Mouse (Mus musculus) cerebellum, adult 2 months (tissue): ENCODE measurements at regions not wholly inside any gene's neighbourhood (a gene's known extent, or its start where the extent isn't known, plus 50 kb on each side); places are given as distances from the start of the nearest gene placed in this dataset.

Experiments
- DNase-seq, 2 experiments: peaks; one replicate each; pipeline ENCODE4 v3.0.0; 2021
- H3K27ac ChIP-seq: fragments of 200-500 bp; 2 replicates; pipeline ENCODE4 v1.5.1; 2012; ENCODE audit warnings: low read length, control low read depth, inconsistent platforms; ENCODE audit not compliant: insufficient read depth
- H3K27me3 ChIP-seq: fragments of 200-500 bp; 2 replicates; pipeline ENCODE4 v1.6.1; 2012; ENCODE audit warnings: inconsistent platforms, mild to moderate bottlenecking, low read length, moderate library complexity; ENCODE audit not compliant: control insufficient read depth, insufficient read depth
- H3K4me1 ChIP-seq: fragments of 200-500 bp; 2 replicates; pipeline ENCODE4 v1.6.1; 2011; ENCODE audit warnings: low read length; ENCODE audit not compliant: control insufficient read depth, insufficient read depth
- H3K4me3 ChIP-seq: fragments of 200-500 bp; replicated peaks from 2 replicates; pipeline ENCODE3; 2011; ENCODE audit warnings: mild to moderate bottlenecking, low read depth, low read length, control low read depth; ENCODE audit not compliant: insufficient read depth
- CTCF ChIP-seq: fragments of 200-500 bp; IDR thresholded peaks from 2 replicates; pipeline ENCODE4 v1.5.1; 2011; ENCODE audit warnings: low read depth, mild to moderate bottlenecking, control low read depth, low read length, moderate library complexity, borderline replicate concordance; ENCODE audit not compliant: insufficient read depth
- POLR2A ChIP-seq: fragments of 200-500 bp; IDR thresholded peaks from 2 replicates; pipeline ENCODE4 v1.6.1; 2011; ENCODE audit warnings: low read length, control low read depth, borderline replicate concordance; ENCODE audit not compliant: insufficient read depth
- WGBS: fragments of 180-500 bp; shearing (Covaris S2); methylation state at CpG from one replicate; pipeline ENCODE4 v1.1.7; 2018; 5-methylcytosine and 5-hydroxymethylcytosine counted together

DNA sequence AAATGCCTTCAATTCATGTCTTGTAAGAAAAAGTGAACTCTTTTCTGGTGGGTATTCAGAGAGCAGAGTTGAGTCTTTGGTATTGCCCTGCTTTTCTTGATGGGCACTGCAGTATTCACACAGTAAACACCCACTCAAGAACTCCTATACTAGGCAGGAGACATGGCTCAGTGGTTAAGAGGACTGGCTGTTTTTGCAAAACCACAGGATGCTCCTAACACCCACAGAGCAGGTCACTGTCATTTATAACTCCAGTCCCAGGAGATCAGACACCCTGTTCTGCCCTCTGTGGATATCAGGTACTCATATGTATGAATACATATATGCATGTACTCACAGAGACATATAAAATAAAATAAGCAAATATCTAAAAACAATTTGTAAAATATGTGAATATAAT is 238.5 kb downstream of the Mex3b start:
- TF ChIP-seq CTCF (no peak), POLR2A (no peak)
- DNase-seq, result no peak
- Histone ChIP-seq H3K27ac (no peak overlapping the region), H3K4me3 (no peak overlapping the region), H3K4me1 (no peaks in the 10 kb centered on the region), H3K27me3 (no peaks in the 10 kb centered on the region)

DNA sequence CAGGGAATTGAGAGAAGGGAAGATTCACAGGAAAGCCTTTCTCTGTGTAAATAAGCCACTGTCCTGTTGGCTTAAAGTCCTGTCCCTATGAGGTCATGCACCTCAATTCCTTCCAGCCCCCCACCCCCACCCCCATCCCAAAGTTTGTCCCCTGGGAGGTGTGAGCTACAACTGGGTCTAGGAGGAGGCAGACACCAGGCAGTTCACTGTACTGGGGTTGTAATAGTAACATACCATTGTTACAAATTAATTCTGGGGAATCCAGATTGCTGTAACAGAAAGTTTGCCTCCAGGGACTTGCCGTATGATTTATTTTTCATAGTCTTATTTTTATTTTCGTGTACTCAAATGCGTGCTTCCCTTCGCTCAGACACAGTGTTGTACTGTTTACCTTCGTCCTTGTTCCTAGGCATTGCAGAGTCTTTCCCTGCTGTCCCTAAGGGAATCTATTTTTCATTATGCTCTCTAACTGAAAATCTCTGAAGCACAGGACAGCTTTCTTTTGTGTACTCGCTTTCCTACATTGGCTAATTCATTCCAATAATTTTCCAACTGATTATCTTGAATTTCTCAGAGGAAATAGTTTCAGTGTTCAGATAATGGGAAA is 244.2 kb downstream of the Mex3b start:
- DNase-seq, result no peak
- Histone ChIP-seq H3K4me1 (no peaks in the 10 kb centered on the region), H3K27me3 (no peaks in the 10 kb centered on the region), H3K27ac (no peak overlapping the region), H3K4me3 (no peak overlapping the region)
- WGBS, result 86% methylated on average over 6 of the region's 6 CpGs
- TF ChIP-seq CTCF (no peak), POLR2A (no peak)

DNA sequence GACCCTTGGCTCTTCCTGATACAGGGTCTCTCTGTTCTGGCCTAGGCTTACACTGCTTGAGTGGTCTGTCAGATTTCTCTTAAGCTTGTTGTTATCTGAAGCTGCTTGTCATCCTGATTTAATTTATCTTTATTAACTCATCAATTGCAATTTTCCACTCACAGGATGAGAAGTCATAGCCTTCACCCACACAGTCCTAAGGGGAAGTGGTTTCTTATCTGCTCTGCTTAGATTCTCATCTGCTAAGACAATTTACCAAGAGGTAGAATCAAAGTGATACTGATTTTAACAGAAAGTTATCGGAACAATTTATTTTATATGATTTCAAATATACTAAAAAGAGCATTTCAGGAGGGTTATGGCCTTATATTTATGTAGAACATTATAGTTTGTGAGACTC is 249.4 kb downstream of the Mex3b start:
- Histone ChIP-seq H3K4me3 (no peak overlapping the region), H3K4me1 (no peaks in the 10 kb centered on the region), H3K27ac (no peak overlapping the region), H3K27me3 (no peaks in the 10 kb centered on the region)
- DNase-seq, result no peak
- TF ChIP-seq CTCF (no peak), POLR2A (no peak)
- WGBS, result 100% methylated on average over 1 of the region's 1 CpGs

- 90% methylated on average over 3 of the region's 3 CpGs for WGBS
- no peaks in the 10 kb centered on the region for H3K4me1 ChIP-seq
- H3K27ac ChIP-seq, result no peak overlapping the region
- DNase-seq, result no peak
- H3K4me3 ChIP-seq, result no peak overlapping the region
- no peak for TF ChIP-seq CTCF
- no peak for TF ChIP-seq POLR2A
- no peaks in the 10 kb centered on the region for H3K27me3 ChIP-seq
Measured at GRCm38 (mm10) chr7:83117065-83117464, 249.9 kb downstream of the Mex3b start.

DNA sequence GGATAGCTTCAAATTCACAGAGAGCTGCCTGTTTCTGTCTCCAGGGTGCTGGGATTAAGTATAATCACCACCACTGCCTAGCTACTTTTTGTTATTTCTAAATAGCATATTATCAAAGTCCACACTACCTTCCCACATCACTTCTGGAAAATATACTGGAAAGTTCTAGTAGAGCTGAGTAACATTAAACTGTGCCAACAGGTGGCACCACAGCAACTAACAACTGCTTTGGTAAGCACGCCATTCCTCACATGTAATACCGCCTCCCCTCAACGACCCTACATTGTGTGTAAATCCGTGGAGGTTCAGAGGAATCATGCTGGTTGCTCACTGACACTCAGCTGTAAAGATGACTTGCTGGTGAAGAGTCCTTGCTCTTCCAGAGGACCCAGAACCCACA is 259.1 kb downstream of the Mex3b start:
- TF ChIP-seq POLR2A, result no peak
- TF ChIP-seq CTCF, result no peak
- WGBS, result 67% methylated on average over 4 of the region's 4 CpGs

DNA sequence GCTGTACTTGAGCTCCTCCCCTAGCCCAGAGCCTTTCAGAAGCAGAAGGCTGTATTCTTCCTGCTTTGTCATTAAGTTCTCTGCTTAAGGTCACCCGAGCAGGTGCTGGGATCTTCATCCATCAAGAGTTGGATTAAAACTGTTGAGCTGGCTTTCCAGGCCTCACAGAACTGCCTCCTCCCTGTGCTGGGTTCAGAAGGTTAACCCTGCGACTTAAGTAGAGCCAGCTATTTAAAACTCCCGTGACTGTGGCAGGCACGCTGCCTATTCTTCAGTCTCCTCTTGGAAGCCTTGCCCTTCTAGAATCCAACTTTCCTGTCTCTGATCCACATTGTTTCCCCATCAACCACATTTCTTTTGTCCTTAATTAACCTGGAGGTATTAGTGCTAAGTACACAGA is 273.1 kb downstream of the Mex3b start:
- TF ChIP-seq CTCF (no peak), POLR2A (no peak)
- Histone ChIP-seq H3K27ac (no peak overlapping the region), H3K4me1 (no peaks in the 10 kb centered on the region), H3K4me3 (no peak overlapping the region), H3K27me3 (no peaks in the 10 kb centered on the region)
- peak in 1 of 2 experiments; percentile 10 for DNase-seq
- WGBS, result 19% methylated on average over 4 of the region's 4 CpGs

More for the DNA sequence above, 259.1 kb downstream of the Mex3b start:
- no peak overlapping the region for H3K27ac ChIP-seq
- H3K4me3 ChIP-seq, result no peak overlapping the region
- no peaks in the 10 kb centered on the region for H3K27me3 ChIP-seq
- DNase-seq, result no peak
- no peaks in the 10 kb centered on the region for H3K4me1 ChIP-seq

GRCm38 (mm10) chr7:83140658-83141057 is 273.5 kb downstream of the Mex3b start:
- 49% methylated on average over 3 of the region's 3 CpGs for WGBS
- Histone ChIP-seq H3K27me3 (no peaks in the 10 kb centered on the region), H3K4me1 (no peaks in the 10 kb centered on the region), H3K27ac (no peak overlapping the region), H3K4me3 (no peak overlapping the region)
- peak; percentile 25 to 62 for DNase-seq
- TF ChIP-seq CTCF, result no peak
- no peak for TF ChIP-seq POLR2A

DNA sequence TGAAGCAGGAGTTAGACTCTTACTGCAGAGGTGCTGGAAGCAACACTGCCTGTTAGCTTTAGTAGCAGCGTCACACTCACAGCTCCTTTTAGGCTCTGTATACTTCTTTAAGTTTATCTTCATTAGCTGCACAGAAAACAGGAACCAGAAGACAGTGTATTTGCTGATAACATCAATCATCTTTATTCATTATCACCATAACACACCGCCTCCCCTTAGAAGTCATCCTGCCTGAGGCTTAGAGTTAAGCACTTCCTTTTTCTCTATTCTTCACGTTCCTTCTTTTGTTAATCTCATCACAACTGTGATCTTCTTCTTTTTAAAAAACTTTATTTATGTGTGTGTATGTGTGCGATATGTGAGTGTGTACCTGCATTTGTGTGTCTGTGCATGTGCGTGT is 276.9 kb downstream of the Mex3b start:
- DNase-seq, result no peak
- Histone ChIP-seq H3K27me3 (no peaks in the 10 kb centered on the region), H3K4me3 (no peak overlapping the region), H3K4me1 (no peaks in the 10 kb centered on the region), H3K27ac (no peak overlapping the region)
- 95% methylated on average over 5 of the region's 5 CpGs for WGBS
- TF ChIP-seq CTCF (no peak), POLR2A (no peak)
